Mouse (Mus musculus) intestine, embryonic 14.5 days (tissue): ENCODE results near the gene Pipox. TPM values are rescaled to one million over a fixed set of nuclear protein-coding genes. Genes with fewer than 3 reads are reported as not detected.

Experiments
- ATAC-seq: fragments of 200-750 bp; cut with Nextera tagmentation; replicated peaks from 2 replicates; pipeline ENCODE4 v1.8.0; 2017; ENCODE audit warnings: low read depth, moderate number of reproducible peaks, moderate TSS enrichment, moderate library complexity; ENCODE audit not compliant: low FRiP score, low TSS enrichment
- DNase-seq: peaks from one replicate; pipeline ENCODE4 v3.0.0-alpha.2; 2018; ENCODE audit warnings: low spot score
- H3K27ac ChIP-seq: fragments of 300-500 bp; sonication (generic); 2 replicates; pipeline ENCODE4 v1.5.1; 2014; ENCODE audit warnings: low read depth, mild to moderate bottlenecking, control low read depth
- H3K27me3 ChIP-seq: fragments of 300-500 bp; sonication (generic); replicated peaks from 2 replicates; pipeline ENCODE4 v1.6.1; 2014; ENCODE audit warnings: low read length, control low read depth; ENCODE audit not compliant: control insufficient read depth, insufficient read depth
- H3K36me3 ChIP-seq: fragments of 300-500 bp; sonication (generic); 2 replicates; pipeline ENCODE4 v1.6.1; 2014; ENCODE audit warnings: low read length, control low read depth; ENCODE audit not compliant: control insufficient read depth, insufficient read depth
- H3K4me1 ChIP-seq: fragments of 300-500 bp; sonication (generic); replicated peaks from 2 replicates; pipeline ENCODE4 v1.6.1; 2014; ENCODE audit warnings: low read length, control low read depth, mixed read lengths; ENCODE audit not compliant: control insufficient read depth, insufficient read depth
- H3K4me2 ChIP-seq: fragments of 300-500 bp; sonication (generic); 2 replicates; pipeline ENCODE4 v1.6.1; 2014; ENCODE audit warnings: low read length
- H3K4me3 ChIP-seq: fragments of 300-500 bp; sonication (generic); 2 replicates; pipeline ENCODE4 v1.5.1; 2014; ENCODE audit warnings: low read depth, low read length, control low read depth, mixed read lengths
- H3K9ac ChIP-seq: fragments of 300-500 bp; sonication (generic); 2 replicates; pipeline ENCODE4 v1.6.1; 2014; ENCODE audit warnings: mild to moderate bottlenecking, low read length
- H3K9me3 ChIP-seq: fragments of 300-500 bp; sonication (generic); 2 replicates; pipeline ENCODE4 v1.6.1; 2016; ENCODE audit warnings: low read length, control low read depth; ENCODE audit not compliant: control insufficient read depth
- WGBS: fragments of 180-500 bp; shearing (Covaris S2); extraction: QIAGEN DNeasy Blood & Tissue Kit; methylation state at CpG from one replicate; pipeline ENCODE4 v1.1.7; 2014; 5-methylcytosine and 5-hydroxymethylcytosine counted together
- polyA plus RNA-seq: library from polyadenylated mRNA; unstranded; fragments of >200 nt; fragmentation: Nextera tagmentation; extraction: Ambion mirVana; gene quantifications from 2 replicates; pipeline ENCODE4 v1.2.1, GENCODE M21; 2014

The Pipox gene
- polyA plus RNA-seq: 8.3 and 9.2 TPM in 2 replicates

DNA sequence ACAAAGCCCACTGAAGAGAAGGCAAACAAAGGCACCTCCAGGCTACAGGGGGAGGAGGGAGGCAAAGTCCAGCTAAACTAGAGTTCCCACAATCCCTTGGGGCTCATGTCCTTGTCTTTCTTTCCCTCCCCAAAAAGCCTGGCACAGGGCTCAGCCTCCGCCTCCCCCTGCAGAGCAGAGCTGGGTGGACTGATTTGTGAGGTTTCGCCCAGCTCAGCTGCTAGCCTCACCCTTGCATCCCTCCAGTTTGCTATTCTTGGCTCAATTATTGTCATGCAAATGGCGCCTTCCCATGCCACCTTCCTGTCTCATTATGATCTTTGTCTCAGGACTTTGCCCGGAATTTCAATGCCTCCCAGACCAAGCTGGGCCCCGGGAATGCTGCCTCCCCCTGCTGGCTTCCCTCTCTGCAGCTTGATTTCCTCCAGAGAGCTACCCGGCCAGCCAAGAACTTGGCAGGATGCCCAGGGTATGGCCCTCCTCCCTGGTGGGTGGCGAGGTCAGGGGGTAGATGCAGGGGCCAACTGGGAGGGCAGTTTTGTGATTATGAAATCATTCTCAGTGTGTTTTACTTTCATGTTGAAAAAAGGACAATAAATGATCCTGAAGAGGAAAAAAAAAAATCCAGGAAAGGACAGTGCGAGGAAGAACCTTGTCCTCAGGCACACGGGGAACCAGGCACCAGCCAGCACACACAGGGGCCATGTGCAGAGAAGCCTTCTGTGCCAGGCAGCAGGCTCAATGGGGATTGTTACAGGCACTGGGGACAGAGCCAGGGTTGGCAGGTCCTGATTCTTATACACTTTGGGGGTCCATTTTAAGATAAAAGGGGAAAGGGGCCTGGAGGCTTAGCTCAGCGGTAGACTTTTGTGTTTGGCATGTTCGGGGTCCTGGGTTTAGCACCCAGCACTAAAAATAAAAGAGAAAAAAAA lies at the start of gene Pipox:
Gene Pipox (minus strand): TSS at position 310 of the 932 bp plus-strand sequence.
- no peak within 1 kb of the TSS for H3K4me3 ChIP-seq
- WGBS: 24% methylated on average over 11 of the region's 11 CpGs
- H3K9me3 ChIP-seq: no peaks in the 10 kb centered on the region
- ATAC-seq (peak; percentile 88), DNase-seq (peak; percentile 84)
- H3K4me1 ChIP-seq: peaks cover 18% of the 10 kb centered on the region
- peak within 1 kb of the TSS; percentile 35; the same call in 1 of the 2 replicates for H3K27ac ChIP-seq
- no peak within 1 kb of the TSS for H3K9ac ChIP-seq
- H3K4me2 ChIP-seq: peak within 1 kb of the TSS; percentile 24; the same call in 1 of the 2 replicates
- peaks cover 15% of the 10 kb centered on the region; the same call in 1 of the 2 replicates for H3K27me3 ChIP-seq
- H3K36me3 ChIP-seq: no peaks in the 10 kb centered on the region

DNA sequence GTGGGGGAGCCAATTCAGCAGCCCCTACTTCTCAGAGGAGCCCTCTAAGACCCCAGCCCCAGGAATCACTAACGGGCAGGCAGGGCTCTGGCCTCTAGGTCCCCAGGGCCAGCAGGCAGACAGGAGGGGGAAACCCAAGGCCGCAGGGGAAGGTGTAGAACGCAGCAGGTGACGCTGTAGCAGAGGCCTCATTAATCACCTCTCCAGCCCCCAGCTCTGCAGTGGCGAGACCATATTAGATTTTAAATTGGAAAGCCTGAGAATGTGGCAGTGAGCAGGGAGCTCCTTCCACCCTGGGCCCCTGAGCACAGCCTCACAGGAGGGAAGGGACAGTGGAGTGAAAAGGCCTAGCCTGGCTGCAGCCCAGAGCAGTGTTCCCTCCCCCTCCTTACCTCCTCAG lies 48.3 kb upstream of the Pipox start:
- H3K27ac ChIP-seq: no peak overlapping the region
- DNase-seq (no peak), ATAC-seq (no peak)
- no peaks in the 10 kb centered on the region for H3K4me1 ChIP-seq
- H3K4me2 ChIP-seq: no peak overlapping the region
- H3K36me3 ChIP-seq: no peaks in the 10 kb centered on the region
- no peak overlapping the region for H3K9ac ChIP-seq
- no peaks in the 10 kb centered on the region for H3K9me3 ChIP-seq
- WGBS: 26% methylated on average over 5 of the region's 5 CpGs
- no peak overlapping the region for H3K4me3 ChIP-seq
- H3K27me3 ChIP-seq: peaks cover 20% of the 10 kb centered on the region; the same call in 1 of the 2 replicates

DNA sequence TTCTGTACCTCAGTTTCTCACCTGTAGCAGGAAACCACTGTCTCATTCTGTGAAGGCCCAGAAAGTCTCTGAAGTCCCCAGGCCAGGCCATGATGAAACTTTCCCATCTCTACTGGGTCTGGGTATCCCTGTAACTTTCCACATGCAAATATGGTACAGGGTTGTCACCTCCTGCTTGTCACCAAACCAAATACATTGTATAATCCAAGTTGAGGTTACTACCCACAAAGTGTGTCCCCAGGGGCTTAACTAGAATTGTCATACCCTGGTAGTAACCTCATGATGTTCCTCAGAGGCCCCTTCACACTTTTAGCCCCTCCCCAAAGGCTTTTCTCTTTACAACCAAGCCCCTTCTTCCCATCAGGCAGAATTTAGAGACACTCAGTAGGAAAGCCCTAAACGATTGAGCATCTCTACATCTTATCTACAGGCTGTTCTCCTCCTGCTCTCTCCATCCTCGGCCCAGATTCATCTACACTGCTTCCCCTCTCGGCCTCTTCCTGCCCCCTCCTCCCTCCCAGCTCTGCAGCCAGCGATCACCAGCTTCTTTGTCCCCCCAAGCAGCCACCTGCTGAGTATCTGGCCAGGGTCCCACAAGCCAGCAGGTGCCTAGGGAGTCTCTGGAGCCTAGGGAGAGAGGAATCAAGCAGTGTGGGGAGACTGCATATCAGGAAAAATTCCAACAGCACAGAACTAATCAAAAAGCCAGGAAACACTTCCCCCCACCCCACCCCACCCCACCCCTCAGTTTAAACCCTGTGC lies 43.9 kb upstream of the Pipox start:
- H3K4me3 ChIP-seq: no peak overlapping the region
- H3K27ac ChIP-seq: no peak overlapping the region
- H3K36me3 ChIP-seq: no peaks in the 10 kb centered on the region
- no peak overlapping the region for H3K4me2 ChIP-seq
- no peak overlapping the region for H3K9ac ChIP-seq
- 30% methylated on average over 4 of the region's 4 CpGs for WGBS
- ATAC-seq (no peak), DNase-seq (no peak)
- no peaks in the 10 kb centered on the region for H3K9me3 ChIP-seq
- H3K4me1 ChIP-seq: no peaks in the 10 kb centered on the region
- peaks cover 58% of the 10 kb centered on the region for H3K27me3 ChIP-seq

DNA sequence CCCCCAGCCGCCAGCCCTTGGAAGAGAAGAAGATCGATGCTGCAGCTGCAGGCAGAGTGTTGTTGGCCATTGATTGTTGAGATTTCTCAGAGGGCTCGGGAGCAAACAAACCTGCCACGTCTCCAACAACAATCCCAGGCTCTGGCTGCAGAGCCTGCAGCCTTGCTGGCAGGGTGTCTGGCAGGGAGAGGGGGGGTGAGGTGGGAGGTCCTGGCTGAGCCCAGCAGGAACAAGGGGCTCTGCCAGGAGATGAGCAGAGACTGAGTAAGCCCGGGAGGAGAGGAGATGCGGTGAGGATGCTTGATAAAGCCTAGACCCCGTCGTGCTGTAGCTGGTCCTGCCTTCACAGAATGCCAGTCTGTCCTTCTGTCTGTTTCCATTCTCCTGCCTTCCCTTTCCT lies 43.0 kb upstream of the Pipox start:
- ATAC-seq: no peak
- peaks cover 67% of the 10 kb centered on the region for H3K27me3 ChIP-seq
- no peaks in the 10 kb centered on the region for H3K36me3 ChIP-seq

DNA sequence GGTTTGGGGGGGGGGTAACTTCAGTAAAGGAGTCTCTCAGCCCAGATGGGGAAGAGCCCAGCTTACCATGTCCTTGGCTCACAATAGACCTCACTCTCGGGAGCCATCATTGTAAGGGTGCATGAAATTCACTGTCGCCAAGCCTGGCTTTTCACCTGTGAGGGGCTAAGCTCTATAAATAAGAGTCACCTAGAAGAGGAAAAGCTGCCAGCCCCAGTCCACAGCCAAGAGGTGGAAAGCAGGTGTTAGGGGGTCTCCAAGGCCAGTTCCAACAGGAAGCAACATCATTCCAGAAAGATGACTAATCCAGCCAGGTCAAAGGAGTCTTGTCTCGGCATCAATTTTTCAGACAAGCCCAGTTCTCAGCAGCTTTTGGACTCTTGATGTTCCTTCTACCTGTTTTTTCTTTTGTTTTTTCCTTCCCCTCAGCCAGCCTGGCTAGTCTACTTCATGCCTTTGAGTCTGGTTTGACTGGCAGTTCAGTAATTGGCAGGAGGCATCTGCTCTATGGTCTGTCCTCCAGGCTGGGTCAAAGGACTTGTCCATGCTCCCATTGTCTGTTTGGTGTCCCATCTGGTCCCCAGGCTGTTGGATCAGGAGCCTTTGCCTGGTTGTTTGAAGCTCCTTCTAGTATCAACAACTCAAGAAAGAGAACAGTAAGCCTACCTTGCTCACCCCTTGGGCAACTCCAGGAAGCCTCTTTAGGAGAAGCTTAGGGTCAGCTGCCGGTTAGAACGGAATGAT lies 40.8 kb upstream of the Pipox start:
- 58% methylated on average over 5 of the region's 5 CpGs for WGBS
- Histone ChIP-seq H3K36me3 (no peaks in the 10 kb centered on the region), H3K27me3 (peaks cover 76% of the 10 kb centered on the region), H3K4me2 (no peak overlapping the region), H3K27ac (no peak overlapping the region), H3K9me3 (no peaks in the 10 kb centered on the region), H3K4me1 (peaks cover 7% of the 10 kb centered on the region), H3K9ac (no peak overlapping the region), H3K4me3 (no peak overlapping the region)
- DNase-seq (no peak), ATAC-seq (no peak)

More for the DNA sequence above, 43.0 kb upstream of the Pipox start:
- no peak overlapping the region for H3K9ac ChIP-seq
- H3K27ac ChIP-seq: no peak overlapping the region
- WGBS: 3% methylated on average over 5 of the region's 8 CpGs
- DNase-seq: no peak
- no peaks in the 10 kb centered on the region for H3K4me1 ChIP-seq
- no peaks in the 10 kb centered on the region for H3K9me3 ChIP-seq
- H3K4me3 ChIP-seq: no peak overlapping the region
- no peak overlapping the region for H3K4me2 ChIP-seq

DNA sequence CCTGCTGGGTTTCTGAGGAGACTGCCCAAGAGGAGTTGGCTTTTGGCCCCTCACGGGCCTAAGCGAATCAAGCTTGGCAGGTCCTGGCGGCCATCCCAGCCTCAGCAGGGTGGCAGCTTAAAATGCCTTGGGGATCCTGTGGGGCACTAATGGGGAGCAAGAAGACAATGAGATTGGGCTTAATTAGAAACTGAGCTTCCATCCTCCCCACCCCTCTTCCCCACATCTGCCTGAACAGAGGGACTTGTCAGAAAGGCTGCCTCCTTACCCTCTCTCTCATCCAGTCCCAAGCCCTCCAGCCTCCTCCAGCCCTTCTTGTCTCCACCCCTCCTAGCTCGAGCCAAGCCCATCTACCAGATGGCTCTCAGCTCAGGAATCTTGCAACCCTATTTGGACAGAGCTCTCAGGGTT lies 40.2 kb upstream of the Pipox start:
- Histone ChIP-seq H3K4me3 (no peak overlapping the region), H3K9ac (no peak overlapping the region), H3K4me2 (no peak overlapping the region), H3K27ac (no peak overlapping the region), H3K36me3 (no peaks in the 10 kb centered on the region), H3K27me3 (peaks cover 82% of the 10 kb centered on the region), H3K9me3 (no peaks in the 10 kb centered on the region), H3K4me1 (peaks cover 7% of the 10 kb centered on the region)
- ATAC-seq: no peak
- WGBS: 5% methylated on average over 4 of the region's 4 CpGs
- DNase-seq: no peak

DNA sequence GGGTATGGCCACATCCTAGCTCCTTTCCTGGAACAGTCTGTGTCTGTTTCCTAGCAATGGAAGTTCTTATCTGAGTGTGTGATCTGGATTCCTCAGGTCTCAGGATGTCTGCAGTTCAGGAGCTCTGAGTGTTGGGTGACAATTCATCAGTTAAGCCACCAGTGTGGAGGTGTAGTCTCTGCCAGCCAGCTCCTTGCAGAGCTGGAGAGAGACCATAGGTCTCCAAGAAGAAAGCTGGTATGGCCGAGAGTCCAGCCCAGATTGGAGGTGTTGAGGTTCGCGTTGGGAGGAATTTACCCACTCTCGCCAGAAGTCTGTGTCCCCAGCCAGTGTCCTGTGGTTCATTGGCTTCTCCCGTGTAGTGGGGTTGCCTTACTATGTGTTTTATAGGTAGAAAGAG lies 38.7 kb upstream of the Pipox start:
- ATAC-seq (no peak), DNase-seq (no peak)
- Histone ChIP-seq H3K4me2 (no peak overlapping the region), H3K4me1 (peaks cover 7% of the 10 kb centered on the region), H3K36me3 (no peaks in the 10 kb centered on the region), H3K9me3 (no peaks in the 10 kb centered on the region), H3K27ac (no peak overlapping the region), H3K9ac (no peak overlapping the region), H3K27me3 (peaks cover 81% of the 10 kb centered on the region), H3K4me3 (no peak overlapping the region)
- 32% methylated on average over 5 of the region's 5 CpGs for WGBS
